Mouse (Mus musculus) adrenal gland, adult 8-10 months (tissue): ENCODE measurements at regions not wholly inside any gene's neighbourhood (a gene's known extent, or its start where the extent isn't known, plus 50 kb on each side); places are given as distances from the start of the nearest gene placed in this dataset.
A peak's percentile ranks its signal among the peaks of the same experiment; 100 is the strongest.
"Not testable (repeated sequence)": the region's sequence is repeated elsewhere in the genome, so short reads cannot be mapped to it uniquely, and the experiment has no call there.

Source experiments
- DNase-seq: peaks from one replicate; pipeline ENCODE4 v3.0.0; 2022

- not testable (repeated sequence) for DNase-seq
These were observed 169.3 kb downstream of the Qk start for GRCm38 (mm10) chr17:10150403-10150689.

- DNase-seq: no peak
These were observed 169.8 kb downstream of the Qk start for GRCm38 (mm10) chr17:10149682-10150402.

- no peak for DNase-seq
These were observed 172.5 kb downstream of the Qk start for GRCm38 (mm10) chr17:10147106-10147505.

- no peak for DNase-seq
These were observed 173.1 kb downstream of the Qk start for GRCm38 (mm10) chr17:10146576-10146975.

- no peak for DNase-seq
These were observed 180.8 kb downstream of the Qk start for GRCm38 (mm10) chr17:10138847-10139246.

GRCm38 (mm10) chr17:10138374-10138773 lies 181.3 kb downstream of the Qk start:
- no peak for DNase-seq

- no peak for DNase-seq
These were observed 184.5 kb downstream of the Qk start for GRCm38 (mm10) chr17:10135111-10135510.

GRCm38 (mm10) chr17:10128591-10128990 lies 191.1 kb downstream of the Qk start:
- no peak for DNase-seq

- no peak for DNase-seq
These were observed 197.2 kb downstream of the Qk start for GRCm38 (mm10) chr17:10122411-10122810.

- peak; percentile 43 for DNase-seq
These were observed 207.5 kb downstream of the Qk start for GRCm38 (mm10) chr17:10112118-10112517.

GRCm38 (mm10) chr17:10110375-10110675 lies 209.3 kb downstream of the Qk start:
- no peak for DNase-seq

- no peak for DNase-seq
These were observed 209.9 kb downstream of the Qk start for GRCm38 (mm10) chr17:10109511-10110374.

- DNase-seq: no peak
These were observed 214.4 kb downstream of the Qk start for GRCm38 (mm10) chr17:10105299-10105698.

- no peak for DNase-seq
These were observed 221.5 kb downstream of the Qk start for GRCm38 (mm10) chr17:10098199-10098598.

- no peak for DNase-seq
These were observed 222.0 kb downstream of the Qk start for GRCm38 (mm10) chr17:10097691-10098090.

- peak; percentile 23 for DNase-seq
These were observed 223.8 kb downstream of the Qk start for GRCm38 (mm10) chr17:10095841-10096301.

GRCm38 (mm10) chr17:10094108-10094521 lies 225.5 kb downstream of the Qk start:
- peak; percentile 35 for DNase-seq

- DNase-seq: peak; percentile 13
These were observed 226.1 kb downstream of the Qk start for GRCm38 (mm10) chr17:10093437-10094107.

GRCm38 (mm10) chr17:10087192-10087886 lies 232.3 kb downstream of the Qk start:
- no peak for DNase-seq

- DNase-seq: no peak
These were observed 233.1 kb downstream of the Qk start for GRCm38 (mm10) chr17:10086558-10086957.

- no peak for DNase-seq
These were observed 233.5 kb downstream of the Qk start for GRCm38 (mm10) chr17:10086132-10086531.

- DNase-seq: no peak
These were observed 237.9 kb downstream of the Qk start for GRCm38 (mm10) chr17:10081721-10082120.
